Mouse (Mus musculus) layer of hippocampus, postnatal 25 days (tissue): ENCODE data around the gene Kif4. TPM values are rescaled to one million over a fixed set of nuclear protein-coding genes. Genes with fewer than 3 reads are reported as not detected.

Experiments
- DNase-seq, 2 experiments: peaks; one replicate each; pipeline ENCODE4 v3.0.0; 2022; ENCODE audit warnings: mixed read lengths in 2 of 2, low spot score in 1 of 2; ENCODE audit errors: extremely low spot score in 1 of 2
- total RNA-seq, 2 experiments: library from RNA; stranded (reverse); gene quantifications; 2 replicates each; pipeline ENCODE4 v1.2.3; 2021

Gene Kif4
- total RNA-seq, 2 experiments from 2014 or later: 0.61 to 0.86 TPM

- DNase-seq: no peak
Observed at GRCm38 (mm10) chrX:100729665-100730188, 104.2 kb downstream of the Kif4 start, which contains the start of gene Gdpd2. Gene Gdpd2, plus strand, starts transcription at chrX:100729873.

GRCm38 (mm10) chrX:100730266-100730665 is 104.7 kb downstream of the Kif4 start:
- DNase-seq: no peak

- DNase-seq: no peak
Observed at GRCm38 (mm10) chrX:100734359-100734758, 108.8 kb downstream of the Kif4 start.

- peak; percentile 37 to 68 for DNase-seq
Observed at GRCm38 (mm10) chrX:100738918-100739317, 113.4 kb downstream of the Kif4 start.

- DNase-seq: no peak
Observed at GRCm38 (mm10) chrX:100739443-100739842, 113.9 kb downstream of the Kif4 start.

GRCm38 (mm10) chrX:100740785-100741184 is 115.2 kb downstream of the Kif4 start:
- DNase-seq: no peak

- peak; percentile 68 to 82 for DNase-seq
Observed at GRCm38 (mm10) chrX:100741940-100742339, 116.4 kb downstream of the Kif4 start.

- no peak for DNase-seq
Observed at GRCm38 (mm10) chrX:100765855-100766254, 140.3 kb downstream of the Kif4 start.

GRCm38 (mm10) chrX:100767181-100767884 is 141.8 kb downstream of the Kif4 start, which contains the start of gene Dlg3:
Gene Dlg3, plus strand, starts transcription at chrX:100767722.
- DNase-seq: peak; percentile 51 to 52

GRCm38 (mm10) chrX:100767885-100768626 is 142.5 kb downstream of the Kif4 start:
- peak in 1 of 2 experiments; percentile 25 for DNase-seq

GRCm38 (mm10) chrX:100769281-100769680 is 143.7 kb downstream of the Kif4 start:
- no peak for DNase-seq

- peak in 1 of 2 experiments; percentile 45 for DNase-seq
Observed at GRCm38 (mm10) chrX:100774341-100774811, 148.8 kb downstream of the Kif4 start.

- no peak for DNase-seq
Observed at GRCm38 (mm10) chrX:100775405-100775804, 149.9 kb downstream of the Kif4 start.

- peak in 1 of 2 experiments; percentile 64 for DNase-seq
Observed at GRCm38 (mm10) chrX:100776494-100776893, 151.0 kb downstream of the Kif4 start.

Other genes starting within 250 kb of the Kif4 start
- gene Otud6a, start 196.7 kb upstream of the Kif4 start, total RNA-seq: not detected
- gene Awat2, start 183.0 kb upstream of the Kif4 start, total RNA-seq: under 1 TPM in 1 of 2 experiments, not detected in 1; 0.21 TPM
- 10 to 100 TPM; 34.3 to 34.5 TPM for gene Igbp1, start 131.4 kb upstream of the Kif4 start, total RNA-seq
- gene Dgat2l6, start 100.9 kb upstream of the Kif4 start, total RNA-seq: under 1 TPM; 0.07 to 0.31 TPM
- gene Awat1, start 53.5 kb upstream of the Kif4 start, total RNA-seq: not detected
- gene P2ry4, start 30.9 kb upstream of the Kif4 start, total RNA-seq: under 1 TPM in 1 of 2 experiments, not detected in 1; 0.05 TPM
- under 1 TPM in 1 of 2 experiments, not detected in 1; 0.27 TPM for gene Arr3, start 20.2 kb upstream of the Kif4 start, total RNA-seq
- gene Pdzd11, start 831 bp downstream of the Kif4 start, total RNA-seq: 10 to 100 TPM; 43.1 to 45.7 TPM
- gene Gdpd2, start 104.1 kb downstream of the Kif4 start, total RNA-seq: 10 to 100 TPM; 13.0 to 14.4 TPM
- gene Dlg3, start 142.0 kb downstream of the Kif4 start, total RNA-seq: 100 to 1,000 TPM; 156 to 162 TPM